Mouse (Mus musculus) limb, embryonic 11.5 days (tissue): ENCODE results near the gene Zfp148. TPM values are rescaled to one million over a fixed set of nuclear protein-coding genes. Genes with fewer than 3 reads are reported as not detected.

Source experiments
- ATAC-seq: fragments of 200-750 bp; cut with Nextera tagmentation; 2 replicates; pipeline ENCODE4 v1.8.0; 2017; ENCODE audit warnings: low read depth; ENCODE audit not compliant: insufficient number of reproducible peaks, low FRiP score, low TSS enrichment
- DNase-seq: peaks from one replicate; pipeline ENCODE4 v3.0.0-alpha.2; 2015; ENCODE audit warnings: low spot score
- H3K27ac ChIP-seq: fragments of 300-500 bp; sonication (generic); replicated peaks from 2 replicates; pipeline ENCODE4 v1.5.1; 2014; ENCODE audit warnings: low read depth, mild to moderate bottlenecking, low read length
- H3K27me3 ChIP-seq: fragments of 300-500 bp; sonication (generic); 2 replicates; pipeline ENCODE4 v1.6.1; 2014; ENCODE audit warnings: mild to moderate bottlenecking, low read length, mixed read lengths; ENCODE audit not compliant: control insufficient read depth, insufficient read depth
- H3K36me3 ChIP-seq: fragments of 300-500 bp; sonication (generic); 2 replicates; pipeline ENCODE4 v1.6.1; 2014; ENCODE audit warnings: mild to moderate bottlenecking, low read length, moderate library complexity, mixed read lengths; ENCODE audit not compliant: control insufficient read depth, insufficient read depth
- H3K4me1 ChIP-seq: fragments of 300-500 bp; sonication (generic); 2 replicates; pipeline ENCODE4 v1.6.1; 2014; ENCODE audit warnings: low read length, mixed read lengths; ENCODE audit not compliant: control insufficient read depth, insufficient read depth
- H3K4me2 ChIP-seq: fragments of 300-500 bp; sonication (generic); 2 replicates; pipeline ENCODE4 v1.6.1; 2014; ENCODE audit warnings: low read depth, mild to moderate bottlenecking, moderate library complexity; ENCODE audit not compliant: severe bottlenecking
- H3K4me3 ChIP-seq: fragments of 300-500 bp; sonication (generic); 2 replicates; pipeline ENCODE4 v1.5.1; 2014; ENCODE audit warnings: low read depth, low read length
- H3K9ac ChIP-seq: fragments of 300-500 bp; sonication (generic); 2 replicates; pipeline ENCODE4 v1.6.1; 2014; ENCODE audit warnings: mild to moderate bottlenecking, low read length
- H3K9me3 ChIP-seq: fragments of 300-500 bp; sonication (generic); 2 replicates; pipeline ENCODE4 v1.6.1; 2016; ENCODE audit warnings: low read length; ENCODE audit not compliant: control insufficient read depth
- WGBS: fragments of 180-500 bp; shearing (Covaris S2); extraction: QIAGEN DNeasy Blood & Tissue Kit; methylation state at CpG from one replicate; pipeline ENCODE4 v1.1.7; 2014; 5-methylcytosine and 5-hydroxymethylcytosine counted together
- polyA plus RNA-seq: library from polyadenylated mRNA; unstranded; fragments of >200 nt; fragmentation: Nextera tagmentation; extraction: Ambion mirVana; gene quantifications from 2 replicates; pipeline ENCODE4 v1.2.1, GENCODE M21; 2014

Zfp148 gene
- polyA plus RNA-seq, 1 experiment from 2014 or later = 47.4 TPM

DNA sequence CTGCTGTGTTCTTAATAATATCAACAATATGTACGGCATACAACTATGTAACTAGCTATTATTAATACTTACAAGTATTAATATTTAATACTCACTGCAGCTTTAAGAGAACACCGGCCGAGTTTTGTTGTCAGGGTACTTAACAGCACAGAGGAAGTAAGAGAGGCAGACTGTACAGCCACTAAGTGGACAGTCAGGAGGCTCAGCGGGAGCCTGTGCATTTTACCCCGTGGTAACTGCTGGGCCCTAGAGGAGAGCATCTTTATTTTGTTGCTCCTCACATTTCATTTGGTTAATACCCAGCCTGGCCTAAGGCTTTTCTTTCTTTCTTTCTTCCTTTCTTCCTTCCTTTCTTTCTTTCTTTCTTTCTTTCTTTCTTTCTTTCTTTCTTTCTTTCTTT is 8.0 kb upstream of the Zfp148 start:
- no peak for ATAC-seq
- Histone ChIP-seq H3K9me3 (no peaks in the 10 kb centered on the region), H3K27me3 (no peaks in the 10 kb centered on the region), H3K27ac (no peak overlapping the region), H3K9ac (no peak overlapping the region), H3K4me1 (no peaks in the 10 kb centered on the region), H3K4me3 (no peak overlapping the region), H3K4me2 (no peak overlapping the region), H3K36me3 (no peaks in the 10 kb centered on the region)
- DNase-seq = no peak
- WGBS = 83% methylated on average over 5 of the region's 5 CpGs

DNA sequence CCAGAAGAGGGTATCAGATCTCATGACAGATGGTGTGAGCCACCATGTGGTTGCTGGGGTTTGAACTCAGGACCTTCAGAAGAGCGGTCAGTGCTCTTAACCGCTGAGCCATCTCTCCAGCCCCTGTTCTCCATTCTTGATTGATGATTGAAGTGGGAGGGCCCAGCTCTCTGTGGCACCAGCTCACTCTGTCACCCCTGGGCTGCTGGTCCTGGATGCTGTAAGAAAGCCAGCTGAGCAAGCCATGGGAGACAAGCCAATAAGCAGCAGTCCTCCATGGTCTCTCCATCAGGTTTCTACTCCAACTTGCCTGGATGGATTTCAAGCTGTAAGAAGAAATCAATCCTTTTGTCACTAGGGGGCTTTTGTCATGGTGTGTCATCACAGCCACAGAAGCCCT is 7.3 kb upstream of the Zfp148 start:
- no peaks in the 10 kb centered on the region for H3K9me3 ChIP-seq
- no peaks in the 10 kb centered on the region for H3K36me3 ChIP-seq
- H3K4me2 ChIP-seq = no peak overlapping the region
- 92% methylated on average over 2 of the region's 2 CpGs for WGBS
- H3K4me3 ChIP-seq = no peak overlapping the region
- ATAC-seq (no peak), DNase-seq (no peak)
- H3K27ac ChIP-seq = no peak overlapping the region
- H3K4me1 ChIP-seq = no peaks in the 10 kb centered on the region
- no peak overlapping the region for H3K9ac ChIP-seq
- H3K27me3 ChIP-seq = no peaks in the 10 kb centered on the region

DNA sequence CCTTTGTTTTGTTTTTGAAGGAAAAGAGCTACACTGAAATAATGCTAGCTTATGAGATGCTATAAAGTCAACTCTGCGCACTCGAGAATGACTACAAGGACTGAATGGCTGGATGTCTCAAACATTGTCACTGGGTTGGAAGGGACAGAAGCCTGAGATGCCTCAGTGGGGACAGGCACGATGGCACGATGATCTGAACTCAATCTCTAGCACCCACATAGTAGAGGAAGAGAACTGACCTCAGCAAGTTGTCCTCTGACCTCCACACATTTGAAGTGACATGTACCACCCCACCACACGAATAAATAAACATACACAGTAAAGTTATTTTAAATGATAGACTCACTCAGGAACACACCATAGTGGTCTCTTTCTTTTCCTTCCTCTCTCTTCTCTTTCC is 4.4 kb upstream of the Zfp148 start:
- DNase-seq = no peak
- Histone ChIP-seq H3K4me1 (no peaks in the 10 kb centered on the region), H3K9me3 (no peaks in the 10 kb centered on the region), H3K4me3 (no peak overlapping the region), H3K36me3 (no peaks in the 10 kb centered on the region), H3K27me3 (no peaks in the 10 kb centered on the region), H3K4me2 (no peak overlapping the region), H3K9ac (no peak overlapping the region), H3K27ac (no peak overlapping the region)
- no peak for ATAC-seq
- WGBS = 80% methylated on average over 5 of the region's 5 CpGs

DNA sequence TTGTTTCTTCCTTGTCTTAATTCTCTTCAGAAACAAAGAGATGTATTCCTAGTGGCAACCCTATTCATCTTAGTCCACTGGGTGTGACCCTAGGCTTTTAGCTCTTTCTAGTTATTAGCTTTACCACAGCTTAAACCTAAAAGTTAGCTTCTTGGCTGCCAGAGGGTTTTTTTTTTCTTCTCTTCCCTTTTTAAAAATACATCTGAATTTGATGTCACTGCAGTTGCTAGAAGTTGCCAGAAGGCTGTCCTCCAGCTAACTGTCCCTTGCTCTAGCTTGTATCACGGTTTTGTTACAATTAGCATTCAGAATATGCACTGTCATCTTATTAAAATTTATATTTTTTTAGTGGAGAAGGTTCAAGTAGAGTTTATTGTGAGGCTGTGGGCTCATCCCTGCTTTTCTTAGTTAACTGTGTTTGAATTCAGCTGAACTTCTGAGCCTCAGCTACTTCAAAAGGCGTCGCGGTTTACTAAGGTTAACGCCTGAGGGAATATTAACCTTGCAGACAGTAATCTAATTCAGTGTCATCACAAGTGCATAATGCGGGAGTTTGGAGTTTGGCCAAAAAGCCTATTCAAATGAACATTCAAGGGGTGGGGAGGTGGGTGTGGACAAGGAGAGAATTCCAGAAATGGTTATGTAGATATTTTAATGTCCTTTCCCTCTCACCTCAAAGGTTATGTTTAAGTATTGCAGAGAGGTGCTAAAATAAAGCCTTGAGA is 1.3 kb upstream of the Zfp148 start:
- DNase-seq = no peak
- peak overlapping the region; percentile 93 for H3K9ac ChIP-seq

DNA sequence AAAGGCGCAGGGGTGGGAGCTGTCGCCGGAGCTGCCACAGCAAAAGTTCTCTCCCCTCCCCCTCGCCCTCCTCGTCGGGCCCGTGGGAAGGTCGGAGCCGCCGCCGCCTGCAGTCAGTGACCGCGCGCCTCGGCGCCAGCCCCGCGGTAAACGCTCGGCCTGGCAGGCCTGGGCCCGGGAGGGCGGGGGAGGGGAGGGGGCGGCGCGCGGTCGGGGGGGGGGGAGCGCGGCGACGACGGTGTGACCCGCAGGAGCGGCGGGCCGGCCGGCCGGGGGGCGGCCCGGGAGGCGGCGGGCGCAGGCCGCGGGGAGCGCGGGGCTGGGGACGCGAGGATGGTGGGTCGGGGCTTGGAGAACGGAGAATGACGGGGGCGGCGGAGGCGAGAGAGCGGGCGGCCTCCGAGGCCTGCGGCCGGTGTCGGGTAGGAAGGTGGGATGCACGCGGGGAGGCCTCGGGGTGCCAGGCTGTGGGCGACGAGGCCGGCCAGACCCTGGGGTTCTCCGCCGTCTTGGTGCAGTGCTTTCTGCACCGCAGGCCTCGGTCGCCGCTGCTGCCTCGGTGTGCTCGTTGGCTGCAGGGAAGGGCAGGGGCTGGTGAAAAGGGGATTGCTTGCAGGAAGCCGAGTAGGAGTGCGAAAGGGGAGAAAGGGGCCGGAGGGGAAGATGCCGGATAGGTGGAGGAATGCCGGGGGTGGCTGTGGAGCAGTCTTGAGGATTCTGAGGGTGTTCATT is 412 bp downstream of the Zfp148 start:
- peak overlapping the region; percentile 88 for H3K4me2 ChIP-seq
- H3K4me1 ChIP-seq = 0 out of 2 replicates have a peak, but pooled peaks cover 7% of the 10 kb centered on the region
- H3K36me3 ChIP-seq = no peaks in the 10 kb centered on the region
- DNase-seq (peak; percentile 72), ATAC-seq (peak; percentile 79)
- H3K9me3 ChIP-seq = no peaks in the 10 kb centered on the region
- peak overlapping the region; percentile 83 for H3K4me3 ChIP-seq
- H3K9ac ChIP-seq = peak overlapping the region; percentile 93
- H3K27me3 ChIP-seq = no peaks in the 10 kb centered on the region
- under 1% methylated on average over 42 of the region's 80 CpGs for WGBS
- H3K27ac ChIP-seq = peak overlapping the region; percentile 80

More for the DNA sequence above, 1.3 kb upstream of the Zfp148 start:
- H3K36me3 ChIP-seq = no peaks in the 10 kb centered on the region
- 0 out of 2 replicates have a peak, but pooled peaks cover 7% of the 10 kb centered on the region for H3K4me1 ChIP-seq
- no peak overlapping the region for H3K27ac ChIP-seq
- H3K4me3 ChIP-seq = peak overlapping the region; percentile 83
- no peaks in the 10 kb centered on the region for H3K27me3 ChIP-seq
- H3K4me2 ChIP-seq = peak overlapping the region; percentile 53
- H3K9me3 ChIP-seq = no peaks in the 10 kb centered on the region
- ATAC-seq = no peak
- 83% methylated on average over 6 of the region's 6 CpGs for WGBS

DNA sequence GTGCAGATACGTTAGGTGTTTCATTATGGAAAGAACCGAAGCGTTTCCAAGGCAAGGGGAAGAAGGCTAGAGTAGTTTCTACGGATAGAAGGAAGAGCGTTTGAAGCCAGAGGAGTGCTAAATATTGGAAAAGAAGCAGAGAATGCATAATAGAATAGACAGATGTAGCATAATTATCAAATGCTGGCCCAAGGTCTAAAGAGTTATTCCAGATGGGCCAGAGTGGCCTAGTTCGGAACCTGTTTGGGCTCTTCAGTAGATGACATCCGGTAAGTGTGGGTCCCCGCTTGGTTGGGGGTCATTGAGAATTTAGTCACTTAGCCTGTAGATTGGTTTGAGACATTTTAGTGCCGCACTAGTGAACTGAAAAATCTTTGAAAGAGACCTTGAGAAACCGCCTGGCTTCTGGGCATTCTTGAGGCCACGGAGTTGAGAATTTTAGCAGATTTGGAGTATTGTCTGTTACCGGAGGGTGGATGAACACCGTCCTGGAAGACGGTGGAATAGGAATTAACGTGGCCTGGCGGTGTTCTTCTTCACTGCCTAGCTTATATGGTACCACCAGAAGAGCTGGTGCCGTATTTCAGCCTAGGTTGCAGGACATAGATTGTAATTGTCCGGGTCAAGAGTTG is 1.1 kb downstream of the Zfp148 start:
- Histone ChIP-seq H3K27me3 (no peaks in the 10 kb centered on the region), H3K27ac (peak overlapping the region; percentile 80), H3K4me1 (0 out of 2 replicates have a peak, but pooled peaks cover 7% of the 10 kb centered on the region), H3K9ac (peak overlapping the region; percentile 93), H3K36me3 (no peaks in the 10 kb centered on the region), H3K4me2 (peak overlapping the region; percentile 88), H3K4me3 (peak overlapping the region; percentile 83), H3K9me3 (no peaks in the 10 kb centered on the region)
- WGBS = 4% methylated on average over 18 of the region's 18 CpGs
- DNase-seq = peak; percentile 26
- no peak for ATAC-seq

DNA sequence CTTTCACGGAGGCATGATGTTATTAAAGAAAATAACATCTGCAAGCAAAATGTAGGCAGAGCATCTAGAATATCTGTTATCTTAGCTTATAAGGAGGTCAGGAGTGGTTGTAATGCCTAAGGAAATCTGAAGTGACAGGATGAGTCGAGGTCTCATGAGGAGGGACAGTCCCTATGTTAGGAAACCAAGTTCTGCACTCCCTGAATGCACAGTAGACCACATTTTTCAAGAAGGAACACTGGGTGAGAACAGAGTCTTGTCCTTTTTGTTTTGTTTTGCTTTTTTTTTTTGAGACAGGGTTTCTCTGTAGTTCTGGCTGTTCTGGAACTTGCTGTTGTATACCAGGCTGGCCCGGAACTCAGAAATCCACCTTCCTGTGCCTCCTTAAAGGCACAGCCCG is 1.7 kb downstream of the Zfp148 start:
- Histone ChIP-seq H3K9ac (peak overlapping the region; percentile 93), H3K4me1 (0 out of 2 replicates have a peak, but pooled peaks cover 7% of the 10 kb centered on the region), H3K27ac (no peak overlapping the region), H3K36me3 (no peaks in the 10 kb centered on the region), H3K9me3 (no peaks in the 10 kb centered on the region), H3K4me2 (peak overlapping the region; percentile 88), H3K4me3 (peak overlapping the region; percentile 83), H3K27me3 (no peaks in the 10 kb centered on the region)
- 57% methylated on average over 4 of the region's 4 CpGs for WGBS
- DNase-seq (no peak), ATAC-seq (no peak)

DNA sequence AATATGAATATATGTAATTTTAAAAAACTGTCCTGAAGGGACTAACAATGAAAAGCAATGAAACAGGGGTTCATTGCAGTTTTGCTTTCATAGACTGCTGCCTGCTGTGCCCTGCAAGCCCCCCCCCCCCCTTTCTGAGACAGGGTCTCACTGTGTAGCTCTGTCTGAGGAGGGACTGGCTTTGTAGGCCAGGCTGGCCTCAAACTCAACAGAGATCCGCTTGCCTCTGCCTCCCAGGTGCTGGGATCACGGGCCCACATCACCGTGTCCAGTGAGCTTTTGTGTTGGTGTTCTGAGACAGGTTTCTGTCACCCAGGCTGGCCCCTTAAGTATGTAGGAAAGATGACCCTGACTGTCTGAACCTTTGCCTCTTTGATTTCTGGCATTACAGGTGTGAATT is 2.9 kb downstream of the Zfp148 start:
- no peak overlapping the region for H3K4me2 ChIP-seq
- 96% methylated on average over 3 of the region's 3 CpGs for whole genome bisulfite sequencing
- no peak overlapping the region for H3K27ac ChIP-seq
- DNase-seq = no peak
- no peak overlapping the region for H3K9ac ChIP-seq
- H3K9me3 ChIP-seq = no peaks in the 10 kb centered on the region
- ATAC-seq = no peak
- H3K36me3 ChIP-seq = no peaks in the 10 kb centered on the region
- H3K4me3 ChIP-seq = no peak overlapping the region
- H3K4me1 ChIP-seq = 0 out of 2 replicates have a peak, but pooled peaks cover 7% of the 10 kb centered on the region
- no peaks in the 10 kb centered on the region for H3K27me3 ChIP-seq
